Mouse (Mus musculus) layer of hippocampus, adult 9-11 months (tissue): ENCODE measurements at regions not wholly inside any gene's neighbourhood (a gene's known extent, or its start where the extent isn't known, plus 50 kb on each side); places are given as distances from the start of the nearest gene placed in this dataset.
A peak's percentile ranks its signal among the peaks of the same experiment; 100 is the strongest.

ENCODE experiments used
- DNase-seq: peaks from one replicate; pipeline ENCODE4 v3.0.0; 2022

DNA sequence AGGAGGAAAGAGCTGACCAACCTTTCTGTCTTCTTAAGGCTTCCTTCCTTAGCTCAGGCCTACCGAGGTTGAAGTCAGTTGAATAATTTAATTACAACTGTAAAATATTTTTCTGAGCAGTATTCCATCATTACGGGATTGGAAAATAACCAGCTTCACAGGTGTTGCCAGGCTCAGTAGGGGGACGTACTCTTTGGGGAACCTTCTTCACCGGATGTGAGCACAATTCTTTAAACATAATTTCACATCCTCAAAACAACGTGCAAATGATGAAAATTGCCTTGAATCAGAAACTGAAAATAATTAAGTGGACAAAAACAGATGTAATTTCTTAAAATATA is 515.9 kb downstream of the Tns3 start:
- DNase-seq = no peak

DNA sequence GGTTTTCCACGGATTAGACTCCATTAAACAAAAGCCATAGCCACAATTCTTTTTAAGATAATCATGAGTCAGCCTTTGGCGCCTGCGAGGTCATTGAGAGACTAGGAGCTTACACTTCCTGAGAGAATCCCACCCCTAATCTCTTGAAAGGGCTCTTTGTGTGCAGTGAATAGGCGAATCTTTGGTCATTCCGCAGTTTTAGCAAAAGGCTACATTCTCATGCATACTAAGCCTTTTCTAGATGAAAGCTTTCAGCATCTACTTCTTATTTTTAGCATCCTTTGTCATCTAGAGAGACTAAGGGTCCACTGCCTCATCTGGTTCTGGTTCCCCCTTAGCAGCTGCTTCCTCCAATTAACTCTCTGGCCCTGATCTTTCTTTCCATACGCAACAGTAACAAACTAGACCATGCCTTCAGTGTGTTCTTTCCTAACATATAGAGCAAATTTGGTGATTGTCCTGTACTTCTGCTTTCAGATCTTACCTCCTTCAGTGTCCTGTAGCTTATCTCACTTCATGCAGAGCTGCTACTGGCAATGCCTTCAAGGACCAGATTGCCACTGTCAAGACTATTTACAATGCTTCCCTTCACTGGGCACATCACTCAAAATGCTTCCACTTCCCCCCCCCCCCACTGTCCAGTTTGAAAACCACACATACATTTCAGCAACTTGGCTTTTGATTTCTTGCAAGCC is 516.4 kb downstream of the Tns3 start:
- no peak for DNase-seq

DNA sequence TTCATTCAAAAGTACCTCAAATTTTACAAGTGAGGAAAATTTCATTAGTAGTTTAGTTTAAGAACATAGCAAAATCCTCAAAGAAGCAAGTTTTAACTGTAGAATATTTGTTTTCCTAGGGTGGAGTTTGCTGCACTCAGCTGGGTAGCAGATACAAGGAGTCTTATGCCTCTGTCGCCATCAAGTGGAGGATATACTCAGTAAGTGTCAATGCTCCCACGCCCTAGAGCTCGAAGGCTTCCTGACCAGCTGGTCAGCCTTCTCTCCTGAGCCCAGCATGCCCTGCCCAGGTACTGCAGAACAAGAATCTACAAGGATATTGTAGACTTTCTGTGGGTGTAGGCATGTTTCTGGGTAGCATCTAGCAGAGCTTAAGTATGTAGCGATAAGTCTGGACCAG is 527.0 kb downstream of the Tns3 start:
- no peak for DNase-seq

DNA sequence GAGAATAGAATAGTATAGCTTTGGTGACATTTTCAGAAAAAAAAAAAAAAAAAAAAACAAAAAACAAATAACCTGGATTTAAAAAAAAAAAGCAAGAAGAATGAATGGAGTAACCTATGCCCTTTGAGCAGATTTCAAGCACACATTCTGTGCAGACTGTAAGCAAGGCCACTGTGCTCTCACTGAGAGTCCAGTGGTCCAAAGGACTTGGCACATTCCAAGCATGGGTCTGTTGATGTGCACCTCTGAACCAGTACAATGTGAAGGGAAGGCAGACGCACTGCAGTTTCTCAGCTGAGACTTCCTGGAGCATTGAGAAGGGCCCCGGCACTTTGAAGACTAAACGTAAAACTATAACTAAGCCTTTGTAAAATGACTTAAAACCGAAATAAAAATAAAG is 527.7 kb downstream of the Tns3 start:
- DNase-seq = no peak

DNA sequence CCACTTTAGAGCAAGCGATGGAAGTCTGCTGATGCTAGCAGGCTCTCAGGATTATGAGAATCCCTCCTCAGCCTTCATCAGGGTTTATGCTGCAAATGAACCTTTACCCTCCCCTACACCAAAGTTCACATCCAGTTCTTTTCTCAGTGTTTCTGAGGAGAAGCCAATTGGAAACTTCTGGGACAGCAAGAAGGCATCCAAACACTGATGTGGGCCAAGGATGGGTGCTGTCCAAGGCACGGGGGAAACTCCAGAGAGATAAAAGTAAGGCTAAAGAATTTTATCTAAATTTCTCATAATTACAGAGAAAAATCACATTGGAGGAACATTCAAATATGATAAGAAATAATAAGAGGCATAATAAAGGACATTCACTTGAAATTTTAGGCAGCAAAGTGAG is 555.0 kb downstream of the Tns3 start:
- DNase-seq = no peak

DNA sequence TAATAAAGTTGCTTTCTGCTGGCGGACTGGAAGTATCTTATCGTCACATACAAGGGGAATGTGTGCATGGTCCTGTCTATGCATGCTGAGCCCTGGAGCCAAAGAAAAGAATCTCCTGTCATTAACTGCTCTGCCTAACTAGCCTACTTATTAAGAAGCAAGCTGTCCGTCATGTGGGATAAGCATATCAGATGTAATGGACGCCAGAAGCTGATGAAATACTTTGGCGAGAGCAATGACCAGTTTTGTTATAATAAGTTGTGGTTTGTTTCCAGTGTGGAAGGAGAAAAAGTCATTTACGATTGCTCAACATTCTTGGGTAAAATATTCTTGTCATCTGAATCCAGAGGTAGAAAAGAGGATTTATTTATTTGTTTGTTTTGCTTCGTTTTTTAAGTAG is 563.2 kb downstream of the Tns3 start:
- DNase-seq = no peak

DNA sequence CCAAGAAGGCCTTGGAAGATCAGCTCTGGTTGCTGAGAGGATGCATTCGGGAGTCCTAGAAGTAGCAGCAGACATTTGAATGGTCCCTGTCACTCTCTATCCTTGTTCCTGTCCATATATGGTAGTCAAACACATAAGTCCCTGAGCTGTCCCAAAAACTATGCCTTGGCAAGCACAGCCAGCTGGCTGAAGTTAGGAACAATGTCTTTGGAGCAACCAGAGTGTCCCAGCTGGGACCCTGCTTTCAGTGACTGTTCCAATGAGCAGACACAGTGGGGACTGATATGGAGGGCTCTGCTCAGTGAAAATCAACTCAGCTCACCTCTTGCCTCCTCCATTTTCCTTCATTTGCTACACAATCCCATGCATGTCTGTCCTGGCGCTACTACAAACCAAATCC is 580.0 kb downstream of the Tns3 start:
- no peak for DNase-seq

DNA sequence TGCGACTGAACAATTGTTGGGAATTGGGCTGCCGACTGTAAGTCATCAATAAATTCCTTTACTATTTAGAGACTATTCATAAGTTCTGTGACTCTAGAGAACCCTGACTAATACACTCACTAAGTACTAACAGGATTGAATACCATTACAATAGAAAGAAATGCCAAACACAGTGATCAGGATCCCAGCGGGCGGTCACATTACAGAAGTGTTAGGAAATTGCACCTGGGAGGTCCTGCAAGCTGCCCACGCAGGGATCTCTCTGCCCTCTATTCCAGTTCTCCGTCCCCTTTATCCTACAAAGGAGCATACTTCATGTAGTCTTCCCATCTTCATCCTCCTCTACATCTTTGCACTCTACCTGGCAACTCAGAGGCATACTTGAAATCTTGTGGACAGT is 581.5 kb downstream of the Tns3 start:
- no peak for DNase-seq

DNA sequence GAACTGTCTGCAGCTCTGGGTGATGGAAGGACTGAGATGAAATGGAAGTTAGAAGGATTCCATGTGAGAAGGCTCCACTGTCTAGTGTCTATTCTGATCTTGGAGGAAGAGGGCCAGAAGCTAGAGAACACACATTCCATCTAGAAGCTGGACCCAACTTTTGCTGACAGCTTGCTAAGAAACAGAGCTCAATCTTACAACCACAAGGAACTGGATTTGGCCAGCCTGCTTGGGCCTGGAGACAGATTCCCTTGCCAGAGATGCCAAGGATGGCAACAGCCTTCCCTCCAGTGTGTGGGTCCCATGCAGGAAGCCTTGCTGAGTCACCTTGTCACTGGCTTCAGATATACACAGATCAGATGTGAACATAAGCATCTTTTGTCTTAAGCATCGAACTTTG is 591.0 kb downstream of the Tns3 start:
- DNase-seq = no peak

DNA sequence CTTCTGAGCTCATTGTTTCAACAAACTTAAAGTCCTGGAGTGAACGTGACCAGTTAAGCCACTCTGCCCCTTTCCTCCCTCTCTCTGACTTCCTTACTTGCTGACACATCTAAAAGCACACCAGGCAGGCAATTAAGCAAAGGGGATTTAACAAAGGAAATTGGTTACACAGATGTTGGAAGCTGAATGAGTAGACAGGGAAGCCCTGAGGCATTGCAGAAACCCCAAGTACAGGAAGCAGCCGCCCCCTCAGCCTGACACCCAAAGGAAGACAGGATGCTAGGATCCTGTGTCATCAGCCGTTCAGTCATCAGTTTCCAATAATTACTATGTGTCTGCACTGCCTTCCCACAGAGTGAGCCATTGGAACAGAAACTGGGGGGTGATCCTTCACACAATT is 595.5 kb downstream of the Tns3 start:
- DNase-seq = no peak

DNA sequence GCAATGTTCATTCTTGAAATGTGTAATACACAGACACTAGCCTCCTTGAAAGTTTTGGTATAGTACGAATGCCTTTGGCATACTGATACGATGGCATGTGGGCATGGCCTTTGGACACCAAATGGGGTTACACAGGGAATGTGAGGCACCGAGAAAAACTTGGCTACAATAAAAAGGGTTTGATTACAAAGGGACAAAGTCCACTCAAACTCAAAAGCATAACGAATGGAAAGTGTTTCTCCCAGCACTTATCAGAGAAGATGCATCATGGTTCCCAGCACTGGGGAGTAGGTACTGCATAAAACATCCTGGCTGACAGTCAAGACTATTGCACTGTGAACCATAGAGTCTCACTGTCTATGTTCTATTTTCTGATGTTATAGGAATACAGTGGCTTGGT is 597.0 kb downstream of the Tns3 start:
- no peak for DNase-seq

DNA sequence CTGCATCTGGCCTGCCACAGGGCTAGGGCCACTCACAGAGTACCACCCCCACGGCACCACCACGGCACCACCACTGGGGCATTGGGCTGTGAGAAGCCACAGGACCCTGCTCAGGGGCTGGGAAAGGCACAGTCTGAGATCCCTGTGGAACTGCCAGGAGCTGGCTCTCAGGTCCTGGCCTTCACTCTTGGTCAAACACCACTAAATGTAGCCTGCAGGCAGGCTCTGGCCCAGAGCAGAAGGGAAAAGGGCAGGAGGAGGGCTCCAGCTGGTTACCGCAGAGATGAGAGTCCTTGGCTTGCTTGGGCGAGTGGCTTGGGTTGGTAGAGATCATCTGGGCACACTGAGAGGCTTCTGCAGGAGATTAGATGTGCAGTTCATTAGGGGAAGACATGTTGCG is 598.5 kb downstream of the Tns3 start:
- DNase-seq = no peak

DNA sequence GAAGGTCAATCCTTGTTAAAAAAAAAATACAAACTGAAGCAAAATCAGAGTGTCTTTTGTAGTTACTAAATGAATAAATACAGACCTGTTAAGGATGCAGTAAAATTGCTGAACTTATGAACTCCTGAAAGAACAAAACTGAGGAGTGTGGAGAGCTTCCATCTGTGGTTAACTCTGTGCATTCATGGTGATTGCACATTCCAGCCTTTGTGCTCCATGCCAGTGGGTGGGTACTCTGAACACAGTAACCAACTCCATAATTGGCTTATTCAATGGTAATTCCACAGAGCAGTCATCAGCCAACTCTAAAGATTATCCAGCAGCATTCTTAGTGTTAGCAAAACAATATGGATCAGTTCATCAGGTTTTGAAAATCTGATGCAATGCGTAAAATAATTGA is 599.2 kb downstream of the Tns3 start:
- DNase-seq = no peak

DNA sequence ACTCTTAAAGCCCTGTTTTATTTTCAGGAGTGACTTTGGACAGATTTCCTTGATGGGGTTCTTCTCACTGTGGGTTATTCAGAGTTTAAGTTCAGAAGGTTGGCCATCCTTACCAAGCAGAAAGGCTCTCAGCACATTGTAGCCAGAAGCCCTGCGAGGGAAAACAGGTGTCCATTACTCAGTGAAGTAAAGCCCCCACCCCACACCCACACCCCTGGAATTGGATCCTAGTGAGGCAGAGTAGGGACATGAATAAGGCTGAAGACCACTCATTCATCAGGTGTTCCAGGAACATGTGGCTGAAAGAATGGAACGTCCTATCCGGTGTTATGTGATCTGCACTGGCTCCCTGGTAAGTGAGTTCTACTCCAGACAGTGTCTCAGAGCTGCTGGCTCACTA is 602.3 kb downstream of the Tns3 start:
- DNase-seq = no peak

DNA sequence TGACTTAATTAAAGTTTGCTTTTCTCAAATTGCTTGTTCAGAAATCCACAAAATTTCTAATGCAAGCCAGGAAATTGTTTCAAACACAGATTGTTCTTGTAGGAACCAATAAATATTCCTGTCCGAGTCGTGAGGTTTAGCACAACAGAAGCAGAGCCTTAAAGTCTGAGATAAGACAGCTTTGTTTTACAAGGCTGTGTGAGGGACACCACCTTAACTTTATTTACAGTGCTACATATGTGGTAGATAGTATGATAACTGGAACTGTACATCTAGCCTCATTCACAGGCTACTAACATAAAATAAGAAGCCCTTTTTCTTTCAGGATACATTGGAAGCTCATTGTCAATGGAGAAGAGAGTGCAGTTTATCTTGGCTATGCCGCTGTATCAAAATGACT is 602.8 kb downstream of the Tns3 start:
- no peak for DNase-seq

DNA sequence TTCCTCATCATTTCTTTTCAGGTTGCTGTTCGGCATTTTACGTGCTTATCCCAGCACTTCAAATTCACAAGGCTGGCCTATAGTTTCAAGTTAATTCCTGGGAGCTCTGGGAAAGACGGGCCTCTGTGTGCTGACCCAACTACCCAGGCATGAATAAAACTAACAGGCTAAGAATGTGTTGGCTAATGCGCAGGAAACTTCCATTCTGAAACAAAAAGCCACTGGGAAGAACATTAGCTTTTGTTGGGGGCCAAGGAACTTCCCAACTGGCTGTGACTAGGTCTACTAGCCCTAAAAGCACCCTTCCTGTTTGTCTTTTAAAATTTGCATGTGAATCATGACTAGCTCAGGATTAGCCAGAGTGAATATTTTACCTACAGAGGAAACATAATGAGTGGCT is 612.8 kb downstream of the Tns3 start:
- DNase-seq = no peak

DNA sequence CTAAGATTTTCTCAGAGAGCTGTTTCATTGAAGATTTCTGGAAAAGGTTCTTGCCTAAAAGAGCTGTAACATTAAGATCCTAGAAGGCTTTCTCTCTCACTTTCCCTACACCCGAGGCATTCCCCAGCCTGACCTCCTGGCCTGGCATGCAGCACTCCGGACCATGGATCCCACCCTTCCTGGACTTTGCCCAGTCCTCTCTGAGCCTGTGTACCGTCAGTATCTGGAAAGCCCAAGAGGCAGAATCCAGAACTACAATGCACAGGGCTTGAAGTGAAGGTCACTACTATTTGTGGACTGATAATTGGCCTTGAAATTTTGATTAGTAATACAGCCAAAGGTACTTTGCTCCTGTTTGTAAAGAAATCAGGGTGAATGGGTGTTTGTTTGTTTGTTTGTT is 619.2 kb downstream of the Tns3 start:
- DNase-seq = no peak

DNA sequence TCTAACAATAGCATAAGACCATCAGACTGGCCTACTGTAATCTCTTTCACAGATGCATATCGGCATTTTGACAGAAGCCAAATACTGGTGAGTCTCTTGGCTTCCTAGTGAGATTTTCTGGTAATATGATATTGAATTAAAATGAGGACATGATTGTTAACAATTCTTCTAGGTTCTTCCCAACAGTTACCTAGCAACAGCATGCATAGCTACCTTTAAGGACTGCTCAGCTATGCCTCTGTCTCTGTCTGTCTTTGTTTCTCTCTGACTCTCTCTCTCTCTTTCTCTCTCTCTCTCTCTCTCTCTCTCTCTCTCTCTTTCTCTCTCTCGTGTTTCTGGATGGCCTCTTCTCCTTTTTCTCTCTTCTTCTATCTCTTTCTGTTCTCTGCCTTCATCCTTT is 634.2 kb downstream of the Tns3 start:
- no peak for DNase-seq

DNA sequence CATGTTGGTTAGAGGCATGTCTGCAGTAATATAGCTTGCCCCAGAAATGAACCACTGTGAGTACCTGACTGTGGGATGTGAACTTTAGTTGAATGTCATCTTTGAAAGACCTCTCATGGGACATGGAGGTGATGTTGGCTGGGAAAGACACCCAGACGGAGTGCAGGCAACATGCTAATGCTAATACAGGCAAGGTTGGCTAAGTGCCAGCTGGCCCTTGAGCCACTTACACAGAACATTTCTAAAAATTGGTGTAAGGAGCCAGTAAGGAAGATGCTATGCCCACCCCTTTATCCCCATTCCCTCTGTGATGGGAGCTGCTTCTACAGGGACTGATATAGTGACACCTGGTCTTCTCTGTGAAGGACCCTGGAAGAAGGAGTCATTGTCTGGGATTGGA is 656.5 kb downstream of the Tns3 start:
- DNase-seq = no peak

DNA sequence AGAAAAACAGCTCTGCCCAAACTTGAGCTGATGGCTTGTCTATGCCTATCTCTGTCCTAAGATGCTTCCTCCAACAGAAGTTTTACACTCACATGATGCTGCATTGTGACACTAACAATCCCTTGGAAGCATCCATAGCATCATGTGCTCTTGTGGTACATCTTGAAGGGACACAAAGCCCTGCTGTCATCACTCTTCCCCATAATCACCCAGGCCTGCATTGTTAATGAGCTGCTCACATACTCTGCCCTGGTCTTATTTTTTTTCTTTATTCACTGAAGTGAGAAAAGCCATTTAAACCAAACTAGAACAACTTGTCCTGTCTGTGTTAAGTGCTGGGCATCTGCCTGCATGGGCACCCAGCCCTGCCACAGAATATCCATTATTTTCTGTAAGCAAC is 683.3 kb downstream of the Tns3 start:
- no peak for DNase-seq

DNA sequence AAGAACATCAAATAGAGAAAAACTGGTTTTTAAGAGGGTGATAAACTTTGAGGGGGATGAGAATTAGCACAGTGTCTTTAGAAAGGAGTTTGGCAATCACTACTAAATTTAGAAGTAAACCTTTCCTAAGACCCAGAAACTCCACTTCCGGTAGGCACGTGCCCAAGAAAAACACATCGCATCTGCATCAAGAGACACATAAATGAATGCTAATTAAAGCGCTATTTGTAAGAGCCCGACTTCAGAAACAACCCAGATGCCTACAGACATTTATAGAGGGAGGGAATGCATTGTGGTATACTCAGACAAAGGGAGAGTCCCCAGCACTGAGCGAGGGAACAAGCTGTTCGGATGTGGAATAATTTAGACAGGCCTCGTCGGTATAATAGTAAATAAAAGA is 688.5 kb downstream of the Tns3 start:
- DNase-seq = peak; percentile 1

DNA sequence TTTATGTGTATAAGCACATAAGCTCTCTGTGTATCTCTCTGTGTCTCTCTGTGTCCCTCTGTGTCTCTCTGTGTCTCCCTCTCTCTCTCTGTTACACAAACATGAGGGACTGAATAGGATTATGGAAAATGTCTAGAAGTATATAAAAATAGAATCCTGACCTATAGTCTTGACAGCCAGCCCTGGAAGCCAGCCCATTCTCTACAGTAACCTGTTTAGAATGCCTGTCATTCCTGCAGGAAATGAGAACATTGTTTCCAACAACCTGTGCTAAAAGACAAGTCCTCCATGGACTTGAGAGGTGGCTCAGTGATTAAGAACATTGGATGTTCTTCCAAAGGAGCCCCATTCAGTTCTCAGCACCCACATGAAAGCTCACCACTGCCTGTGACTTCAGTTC is 714.4 kb downstream of the Tns3 start:
- DNase-seq = no peak

DNA sequence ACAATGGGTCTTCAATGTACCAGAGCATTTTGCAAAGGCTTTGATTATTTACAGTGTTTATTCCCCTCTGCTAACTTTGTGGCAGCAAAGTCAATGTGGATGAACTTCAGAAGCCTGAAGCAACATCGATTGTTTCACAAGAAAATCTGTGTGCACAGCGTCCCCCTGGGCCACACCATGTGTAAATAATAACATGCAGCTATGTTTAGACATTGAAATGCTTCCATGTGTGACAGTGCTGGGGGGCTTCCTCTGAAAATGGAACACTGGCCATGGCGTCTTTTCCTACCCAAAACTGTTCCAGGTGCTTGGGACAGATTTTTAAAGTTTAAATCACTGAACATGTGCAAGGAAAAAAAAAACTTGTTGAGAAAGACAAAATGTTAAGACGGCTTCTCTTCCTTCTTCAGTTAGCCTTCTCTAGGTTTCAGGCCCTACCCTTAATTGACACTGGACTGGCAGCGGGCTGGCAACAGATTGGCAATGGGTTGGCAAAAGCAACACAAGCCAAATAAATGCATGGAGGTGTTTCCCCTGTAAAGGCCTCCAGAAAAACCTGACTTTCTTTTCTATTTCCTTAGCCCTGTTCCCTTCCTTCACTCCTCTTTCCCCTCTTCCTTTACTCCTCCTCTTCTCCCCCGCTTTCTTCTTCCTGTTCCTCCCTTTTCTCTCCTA is 715.0 kb downstream of the Tns3 start:
- no peak for DNase-seq

DNA sequence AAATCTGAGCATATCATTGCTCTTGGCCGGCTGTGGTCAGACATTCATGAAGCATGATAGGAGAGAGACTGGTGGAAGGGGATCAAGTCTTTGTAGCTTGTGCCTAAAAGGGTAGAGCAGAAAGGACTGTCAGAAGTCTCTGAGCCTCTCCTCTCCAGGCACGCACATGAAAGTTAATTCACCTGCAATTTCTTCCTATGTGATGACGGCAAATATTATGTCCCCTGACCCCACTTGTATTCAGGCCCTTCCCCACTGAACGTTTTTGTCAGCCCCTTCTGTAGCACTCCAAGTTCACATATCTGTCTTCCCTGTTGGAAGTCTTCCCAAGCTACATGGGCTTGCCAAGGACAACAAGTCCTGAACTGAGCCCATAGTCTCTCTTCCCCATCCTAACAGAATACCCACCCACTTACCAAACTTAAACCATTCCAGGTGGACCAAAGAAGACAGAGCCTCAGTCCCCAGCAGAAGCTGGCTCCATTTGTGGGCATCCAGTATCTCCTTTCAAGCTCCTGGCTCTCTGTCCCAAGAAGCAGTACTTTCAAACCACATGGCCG is 719.3 kb downstream of the Tns3 start:
- no peak for DNase-seq

DNA sequence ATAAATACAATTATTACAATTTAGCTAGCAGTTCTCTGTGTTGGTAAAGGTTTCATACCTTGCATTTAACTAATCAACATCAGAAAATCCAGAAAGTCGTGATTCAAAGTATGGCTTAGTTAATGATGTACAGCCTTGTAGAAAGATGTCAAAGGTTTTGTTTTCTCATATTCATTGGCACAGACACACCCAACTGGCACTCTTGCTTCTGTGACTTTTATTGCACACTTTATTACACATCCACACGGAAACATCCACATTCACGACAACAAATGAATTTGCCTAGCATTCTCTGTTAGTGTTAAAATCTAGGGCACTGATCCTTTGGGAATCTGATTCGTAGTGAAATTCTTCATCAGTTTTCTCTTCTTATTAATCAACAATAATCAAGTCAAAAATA is 720.0 kb downstream of the Tns3 start:
- no peak for DNase-seq
